Mouse (Mus musculus) spleen, adult 2 months (tissue): ENCODE measurements at regions not wholly inside any gene's neighbourhood (a gene's known extent, or its start where the extent isn't known, plus 50 kb on each side); places are given as distances from the start of the nearest gene placed in this dataset.

ENCODE experiments used
- CTCF ChIP-seq: fragments of 200-500 bp; IDR thresholded peaks from 2 replicates; pipeline ENCODE4 v1.5.1; 2011; ENCODE audit warnings: mild to moderate bottlenecking, inconsistent platforms; ENCODE audit not compliant: insufficient read depth, insufficient read length, insufficient replicate concordance; ENCODE audit errors: extremely low read depth
- POLR2A ChIP-seq: fragments of 200-500 bp; IDR thresholded peaks from 2 replicates; pipeline ENCODE4 v1.6.1; 2011; ENCODE audit warnings: low read depth, low read length, inconsistent platforms

DNA sequence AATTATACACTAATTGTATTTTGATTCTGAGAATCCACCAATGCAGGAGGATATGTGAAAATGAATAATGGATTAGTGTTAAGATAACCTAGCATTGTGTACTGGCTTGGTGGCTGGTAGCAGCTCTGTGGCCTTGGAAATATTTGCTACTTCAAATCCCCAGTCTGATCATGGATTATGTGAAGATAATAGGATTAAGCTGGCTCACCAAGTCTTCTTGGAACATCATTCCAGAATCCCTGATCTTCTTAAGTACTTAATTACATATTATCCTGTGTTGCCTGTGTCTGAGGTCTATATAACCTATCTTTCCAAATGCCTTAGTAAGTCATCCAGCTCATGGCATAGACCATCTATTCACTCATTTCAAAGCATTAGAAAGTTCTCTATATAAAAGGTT lies 462.7 kb upstream of the Id2 start:
- no peak for TF ChIP-seq CTCF
- no peak for TF ChIP-seq POLR2A
